Mouse (Mus musculus) megakaryocyte, embryonic 14.5 days (primary cell): ENCODE data around the gene Ggt1.

Experiments
- FLI1 ChIP-seq: IDR thresholded peaks from 2 replicates; pipeline ENCODE4 v1.6.1; 2012; ENCODE audit warnings: low read length, inconsistent platforms, mixed read lengths
- GATA1 ChIP-seq: IDR thresholded peaks from 3 replicates; pipeline ENCODE4 v1.6.1; 2012; ENCODE audit warnings: mixed read lengths, low read length, inconsistent platforms, borderline replicate concordance

- TF ChIP-seq FLI1 (no peak), GATA1 (no peak)
Observed at GRCm38 (mm10) chr10:75600189-75600730, 38.9 kb downstream of the Ggt1 start.
